In the genomic region with DNA sequence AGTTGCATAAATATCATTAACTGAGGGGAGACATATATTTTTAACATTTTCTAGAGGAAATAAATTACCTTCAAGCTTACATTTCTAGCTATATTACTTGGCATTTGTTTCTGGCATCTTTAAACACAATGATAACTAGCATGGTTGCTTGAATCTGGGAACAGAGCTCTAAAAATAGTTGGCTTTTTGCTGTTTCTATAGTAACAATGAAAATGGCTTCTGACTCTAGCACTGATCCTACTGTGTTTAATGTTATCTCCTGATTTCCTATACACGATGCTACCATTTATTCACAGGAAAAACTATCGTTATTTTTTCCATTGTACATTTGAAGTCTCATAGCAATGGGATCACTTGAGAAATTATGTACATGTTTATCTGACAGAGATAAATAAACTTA, we compare ENCODE assay signal across 25 mouse cellular contexts.
DNase-seq lines count a peak whose midpoint lies in the region; ATAC-seq and TF ChIP-seq lines count a peak whose summit lies in the region.
"Had no signal": no experiment of that assay in that cellular context is flagged by ENCODE, and none has a peak within 500 bp of the region (broad histone marks: within the 10 kb centered on the region; RNA-seq: fewer than 3 reads in every experiment).

No protein-coding gene starts in this region.

- no peak overlapping the region for H3K4me3 ChIP-seq in forebrain, embryonic 16.5 days (replicated peaks; ENCODE audit: low read length)
- H3K4me3 ChIP-seq in forebrain, embryonic 11.5 days (ENCODE audit: low read depth, low read length): no peak overlapping the region
- H3K4me3 ChIP-seq in hindbrain, postnatal 0 days (ENCODE audit: low read length): no peak overlapping the region
- no peak overlapping the region for H3K4me3 ChIP-seq in hindbrain, embryonic 12.5 days
- H3K4me3 ChIP-seq in neural tube, embryonic 14.5 days (ENCODE audit: low read depth, low read length): no peak overlapping the region
- H3K4me3 ChIP-seq: embryonic facial prominence, embryonic 15.5 days; erythroblast, embryonic 14.5 days; heart, embryonic 10.5 days; hindbrain, embryonic 13.5 days had no signal

- no peaks in the 10 kb centered on the region for H3K4me1 ChIP-seq in forebrain, embryonic 16.5 days (replicated peaks; ENCODE audit: control insufficient read depth, insufficient read depth, low read length)
- no peaks in the 10 kb centered on the region for H3K4me1 ChIP-seq in forebrain, embryonic 11.5 days (replicated peaks; ENCODE audit: control insufficient read depth, insufficient read depth, low read length)
- H3K4me1 ChIP-seq in hindbrain, postnatal 0 days (ENCODE audit: insufficient read depth, low read length): no peaks in the 10 kb centered on the region
- no peaks in the 10 kb centered on the region for H3K4me1 ChIP-seq in hindbrain, embryonic 12.5 days
- no peaks in the 10 kb centered on the region for H3K4me1 ChIP-seq in neural tube, embryonic 14.5 days (ENCODE audit: control insufficient read depth, insufficient read depth, low read length)
- H3K4me1 ChIP-seq: embryonic facial prominence, embryonic 15.5 days; heart, embryonic 10.5 days; hindbrain, embryonic 13.5 days had no signal

- H3K9ac ChIP-seq in forebrain, embryonic 16.5 days (replicated peaks; ENCODE audit: low read depth, low read length): no peak overlapping the region
- no peak overlapping the region for H3K9ac ChIP-seq in forebrain, embryonic 11.5 days (ENCODE audit: low read length)
- H3K9ac ChIP-seq in hindbrain, postnatal 0 days (replicated peaks; ENCODE audit: low read length): no peak overlapping the region
- no peak overlapping the region for H3K9ac ChIP-seq in hindbrain, embryonic 12.5 days
- no peak overlapping the region for H3K9ac ChIP-seq in neural tube, embryonic 14.5 days (replicated peaks; ENCODE audit: low read depth, low read length)
- H3K9ac ChIP-seq: embryonic facial prominence, embryonic 15.5 days; hindbrain, embryonic 13.5 days had no signal

- H3K4me2 ChIP-seq in forebrain, embryonic 16.5 days (ENCODE audit: low read length): no peak overlapping the region
- H3K4me2 ChIP-seq in forebrain, embryonic 11.5 days (ENCODE audit: low read depth, low read length, severe bottlenecking): no peak overlapping the region
- H3K4me2 ChIP-seq in hindbrain, postnatal 0 days (ENCODE audit: low read depth, low read length): no peak overlapping the region
- H3K4me2 ChIP-seq in hindbrain, embryonic 12.5 days (replicated peaks): no peak overlapping the region
- no peak overlapping the region for H3K4me2 ChIP-seq in neural tube, embryonic 14.5 days (ENCODE audit: low read depth, low read length)
- H3K4me2 ChIP-seq: embryonic facial prominence, embryonic 15.5 days; hindbrain, embryonic 13.5 days had no signal

- WGBS in forebrain, embryonic 16.5 days: 81% methylated on average over 2 of the region's 2 CpGs
- 92% methylated on average over 2 of the region's 2 CpGs for WGBS in forebrain, embryonic 11.5 days
- WGBS in hindbrain, postnatal 0 days: 73% methylated on average over 2 of the region's 2 CpGs
- WGBS in hindbrain, embryonic 12.5 days: 91% methylated on average over 2 of the region's 2 CpGs
- 75% methylated on average over 2 of the region's 2 CpGs for WGBS in neural tube, embryonic 14.5 days

- peak; percentile 76 for ATAC-seq in forebrain, embryonic 16.5 days
- no peak for ATAC-seq in forebrain, embryonic 11.5 days (replicated peaks; ENCODE audit: low FRiP score)
- no peak for ATAC-seq in hindbrain, postnatal 0 days
- no peak for ATAC-seq in hindbrain, embryonic 12.5 days (ENCODE audit: low FRiP score)
- ATAC-seq in neural tube, embryonic 14.5 days (ENCODE audit: low read depth): peak; percentile 54; the same call in 1 of the 2 replicates
- ATAC-seq: activated CD4-positive, CD25-positive, alpha-beta regulatory T cell, adult 4 months; inflammation-experienced regulatory T-cells, adult 6 months; intestine, postnatal 0 days; Patski had no signal

- H3K36me3 ChIP-seq in forebrain, embryonic 16.5 days (ENCODE audit: control insufficient read depth, insufficient read depth): no peaks in the 10 kb centered on the region
- H3K36me3 ChIP-seq in forebrain, embryonic 11.5 days (ENCODE audit: control insufficient read depth, insufficient read depth, low read length): no peaks in the 10 kb centered on the region
- H3K36me3 ChIP-seq in hindbrain, postnatal 0 days (ENCODE audit: insufficient read depth, low read length): no peaks in the 10 kb centered on the region
- H3K36me3 ChIP-seq in hindbrain, embryonic 12.5 days: no peaks in the 10 kb centered on the region
- no peaks in the 10 kb centered on the region for H3K36me3 ChIP-seq in neural tube, embryonic 14.5 days (ENCODE audit: control insufficient read depth, insufficient read depth, low read length)
- H3K36me3 ChIP-seq: embryonic facial prominence, embryonic 15.5 days; heart, embryonic 10.5 days; hindbrain, embryonic 13.5 days had no signal

- no peak overlapping the region for H3K27ac ChIP-seq in forebrain, embryonic 16.5 days (ENCODE audit: low read length)
- H3K27ac ChIP-seq in forebrain, embryonic 11.5 days (ENCODE audit: low read depth, low read length): no peak overlapping the region
- H3K27ac ChIP-seq in hindbrain, postnatal 0 days: no peak overlapping the region
- no peak overlapping the region for H3K27ac ChIP-seq in hindbrain, embryonic 12.5 days
- H3K27ac ChIP-seq in neural tube, embryonic 14.5 days (ENCODE audit: low read depth, low read length): no peak overlapping the region
- H3K27ac ChIP-seq: embryonic facial prominence, embryonic 15.5 days; heart, embryonic 10.5 days; hindbrain, embryonic 13.5 days had no signal

- no peak for TF ChIP-seq CTCF in hindbrain, postnatal 0 days (IDR thresholded peaks at IDR 0.05; ENCODE audit: low read depth)

- no peaks in the 10 kb centered on the region for H3K9me3 ChIP-seq in forebrain, embryonic 16.5 days (ENCODE audit: control insufficient read depth, low read length)
- H3K9me3 ChIP-seq in forebrain, embryonic 11.5 days (ENCODE audit: control insufficient read depth, low read length): no peaks in the 10 kb centered on the region
- H3K9me3 ChIP-seq in hindbrain, postnatal 0 days (ENCODE audit: low read length): no peaks in the 10 kb centered on the region
- H3K9me3 ChIP-seq in hindbrain, embryonic 12.5 days (replicated peaks): no peaks in the 10 kb centered on the region
- no peaks in the 10 kb centered on the region for H3K9me3 ChIP-seq in neural tube, embryonic 14.5 days (ENCODE audit: control insufficient read depth, low read length)
- H3K9me3 ChIP-seq: embryonic facial prominence, embryonic 15.5 days; heart, embryonic 10.5 days; hindbrain, embryonic 13.5 days had no signal

- no peaks in the 10 kb centered on the region for H3K27me3 ChIP-seq in forebrain, embryonic 16.5 days (replicated peaks; ENCODE audit: control insufficient read depth, insufficient read depth, low read length)
- H3K27me3 ChIP-seq in forebrain, embryonic 11.5 days (ENCODE audit: control insufficient read depth, insufficient read depth, low read length): no peaks in the 10 kb centered on the region
- H3K27me3 ChIP-seq in hindbrain, postnatal 0 days (ENCODE audit: insufficient read depth, low read length): no peaks in the 10 kb centered on the region
- no peaks in the 10 kb centered on the region for H3K27me3 ChIP-seq in hindbrain, embryonic 12.5 days
- H3K27me3 ChIP-seq in neural tube, embryonic 14.5 days (ENCODE audit: control insufficient read depth, insufficient read depth, low read length): no peaks in the 10 kb centered on the region
- H3K27me3 ChIP-seq: CH12.LX; embryonic facial prominence, embryonic 15.5 days; hindbrain, embryonic 13.5 days; Patski had no signal

- no peak for DNase-seq in forebrain, embryonic 11.5 days (ENCODE audit: low spot score)
- peak; percentile 36 for DNase-seq in hindbrain, postnatal 0 days (ENCODE audit: low spot score)
- DNase-seq in neural tube, embryonic 10.5 days (ENCODE audit: extremely low spot score, low spot score): no peak
- DNase-seq in layer of hippocampus, postnatal 36 days: no peak
- DNase-seq: adrenal gland, postnatal 14 days; cerebellum, adult 11 months; cerebellum, adult 8-10 months; cerebellum, postnatal 14 days; embryo, embryonic 11 days; gastrocnemius, postnatal 10 days; heart, adult 18-20 months; heart, postnatal 10 days; heart, postnatal 4 days had no signal

Comparison
In these comparisons a context has a peak if more than half of its experiments do, and no peak if none do; other contexts are left out.
1. ATAC-seq: peak in forebrain, embryonic 16.5 days (single experiment) and neural tube, embryonic 14.5 days (single experiment); none in forebrain, embryonic 11.5 days (single experiment), hindbrain, postnatal 0 days (single experiment) and hindbrain, embryonic 12.5 days (single experiment).